Mouse (Mus musculus): Measurements from ENCODE around the gene Cfap54.

The Cfap54 gene

DNA sequence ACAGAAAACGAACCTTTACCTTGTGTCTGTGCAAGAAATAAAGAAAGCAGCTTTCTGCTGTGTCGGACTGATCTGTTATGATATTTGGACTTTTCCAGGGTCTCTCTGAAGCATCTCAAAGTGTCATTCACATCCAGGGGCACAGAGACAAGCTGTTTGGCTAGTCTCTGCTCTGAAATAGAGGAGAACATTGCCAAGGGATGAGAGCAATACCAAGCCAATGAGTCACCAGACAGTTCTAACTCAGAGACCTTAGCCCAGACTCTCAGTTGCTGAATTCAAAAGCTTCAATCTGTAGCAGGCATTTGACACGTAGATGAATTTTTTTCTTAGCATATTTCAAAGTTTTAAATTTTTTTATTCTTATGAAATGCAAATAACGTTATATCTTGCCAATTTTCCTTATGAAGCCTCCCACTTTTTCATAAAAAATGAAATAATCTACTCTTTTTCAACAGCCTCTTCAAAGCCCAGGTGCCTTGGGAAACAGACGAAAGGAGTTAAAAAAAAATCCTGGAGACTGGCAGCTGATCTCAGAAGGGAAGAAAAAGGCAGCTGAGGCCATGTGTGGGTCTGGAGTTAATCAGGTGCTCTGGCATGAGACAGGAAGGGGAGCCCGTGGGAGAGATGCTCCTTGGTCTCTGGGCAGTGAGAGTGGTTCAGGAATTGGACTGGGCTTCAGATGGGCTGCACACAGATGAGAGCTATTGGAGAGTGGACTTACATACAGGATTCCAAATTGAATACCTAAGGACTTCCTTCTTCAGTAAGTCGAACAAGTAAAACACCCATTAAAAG, 138.4 kb downstream of the Cfap54 start:
- DNase-seq (ENCODE audit: extremely low read depth, low read depth, low spot score) = no peak

DNA sequence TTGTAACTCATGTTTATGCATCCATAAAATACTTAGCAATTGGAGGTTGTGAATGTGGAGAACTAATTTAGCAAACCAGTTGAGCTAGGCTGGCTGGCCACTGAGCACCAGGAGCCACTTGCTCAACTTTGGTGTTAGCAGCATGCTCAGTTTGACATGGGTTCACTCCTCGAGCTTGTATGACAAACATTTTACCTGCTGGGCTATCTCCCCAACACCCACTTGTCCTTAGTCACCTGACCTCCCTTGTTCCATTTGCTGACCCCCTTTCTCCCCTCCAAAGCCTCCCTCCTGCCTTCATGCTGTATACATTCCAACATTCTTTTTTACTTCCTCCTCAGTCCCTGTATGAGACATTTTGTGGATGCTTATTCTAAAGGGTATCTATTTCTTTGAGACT, 139.8 kb downstream of the Cfap54 start:
- DNase-seq (ENCODE audit: extremely low read depth, low read depth, low spot score) = no peak

DNA sequence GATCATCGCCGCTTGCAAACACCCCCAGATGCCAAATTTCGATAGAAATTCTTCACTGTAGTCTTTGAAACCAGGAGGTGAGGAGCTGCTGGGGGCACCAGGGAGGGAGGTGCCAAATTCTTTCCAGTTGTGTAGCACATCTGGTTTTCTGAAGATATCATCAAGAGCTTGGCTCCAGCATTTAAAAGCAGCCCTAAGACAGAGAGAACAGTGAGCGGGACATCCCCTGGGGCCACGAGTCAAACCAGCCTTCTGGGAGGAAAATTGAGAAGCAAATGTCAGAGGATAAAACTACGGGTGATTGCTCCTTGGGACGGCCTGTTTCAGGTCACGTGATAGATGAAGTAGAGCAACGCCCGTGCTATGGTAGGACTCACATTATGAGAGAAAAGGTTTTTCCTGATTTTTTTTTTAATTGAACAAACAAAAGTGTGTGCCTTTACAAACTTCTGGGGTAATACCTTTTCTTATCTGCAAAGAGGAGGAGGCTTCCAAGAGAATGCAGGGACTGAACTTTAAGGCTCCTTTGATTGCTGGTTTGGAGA, 143.6 kb downstream of the Cfap54 start:
- no peak for DNase-seq (ENCODE audit: extremely low read depth, low read depth, low spot score)

GRCm38 (mm10) chr10:92937091-92937490, 144.3 kb downstream of the Cfap54 start:
- DNase-seq (ENCODE audit: extremely low read depth, low read depth, low spot score) = no peak

- no peak for DNase-seq (ENCODE audit: extremely low read depth, low read depth, low spot score)
Measured at GRCm38 (mm10) chr10:92934506-92934905, 146.9 kb downstream of the Cfap54 start.

- no peak for DNase-seq (ENCODE audit: extremely low read depth, low read depth, low spot score)
Measured at GRCm38 (mm10) chr10:92933616-92934015, 147.8 kb downstream of the Cfap54 start.

DNA sequence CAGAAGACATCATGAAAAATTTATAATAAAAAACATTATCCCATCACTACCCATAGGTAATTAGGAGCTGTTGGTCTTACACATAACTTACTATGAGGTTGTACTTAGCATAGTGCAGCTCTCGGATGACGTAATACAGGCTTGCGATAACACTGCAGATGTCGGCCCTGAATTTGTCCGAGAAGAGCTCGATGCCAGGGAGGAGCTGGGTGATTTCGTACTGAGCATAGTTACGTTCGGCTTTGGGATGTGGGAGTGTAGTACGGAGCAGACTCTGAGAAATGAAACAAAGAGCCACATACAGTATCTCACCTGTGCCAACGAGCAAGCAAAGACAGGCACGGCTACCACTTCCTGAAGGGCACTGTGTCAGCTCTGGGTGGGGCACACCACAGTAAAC, 149.0 kb downstream of the Cfap54 start:
- DNase-seq (ENCODE audit: extremely low read depth, low read depth, low spot score) = no peak

DNA sequence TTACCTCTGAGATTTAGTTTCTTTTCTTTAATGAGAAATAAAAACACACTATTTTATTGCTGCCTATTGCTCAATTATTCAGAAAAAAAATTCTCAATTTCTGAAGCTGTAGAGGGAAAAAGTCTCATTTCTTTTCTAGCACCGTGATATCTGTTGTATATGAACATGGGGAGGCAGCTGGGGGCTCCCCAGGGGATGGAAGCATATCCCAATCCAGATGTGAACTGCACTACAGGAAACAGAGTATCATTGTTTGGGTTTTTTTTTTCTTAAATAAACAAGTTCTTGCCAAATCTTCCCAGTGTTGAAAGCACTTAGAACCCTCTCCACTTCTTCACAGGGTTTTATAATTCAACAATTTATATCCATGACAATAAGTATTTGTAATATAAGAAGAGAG, 151.4 kb downstream of the Cfap54 start:
- DNase-seq (ENCODE audit: extremely low read depth, low read depth, low spot score) = no peak

- DNase-seq (ENCODE audit: extremely low read depth, low read depth, low spot score) = no peak
Measured at GRCm38 (mm10) chr10:92928256-92928655, 153.2 kb downstream of the Cfap54 start.

DNA sequence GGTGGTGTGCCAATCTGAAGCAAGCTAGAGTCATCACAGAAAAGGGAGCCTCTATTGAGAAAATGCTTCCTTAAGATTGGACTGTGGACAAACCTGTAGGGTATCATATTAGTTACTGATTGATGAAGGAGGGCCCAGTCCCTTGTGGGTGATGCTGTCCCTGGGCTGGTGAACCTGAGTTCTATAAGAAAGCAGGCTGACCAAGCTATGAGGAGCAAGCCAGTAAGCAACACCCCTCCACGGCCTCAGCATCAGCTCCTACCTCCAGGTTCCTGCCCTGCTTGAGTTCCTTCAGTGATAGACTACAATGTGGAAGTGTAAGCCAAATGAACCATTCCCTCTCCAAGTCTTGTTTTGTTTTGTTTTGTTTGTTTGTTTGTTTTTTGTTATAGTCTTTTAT, 162.9 kb downstream of the Cfap54 start:
- DNase-seq (ENCODE audit: extremely low read depth, low read depth, low spot score) = no peak

DNA sequence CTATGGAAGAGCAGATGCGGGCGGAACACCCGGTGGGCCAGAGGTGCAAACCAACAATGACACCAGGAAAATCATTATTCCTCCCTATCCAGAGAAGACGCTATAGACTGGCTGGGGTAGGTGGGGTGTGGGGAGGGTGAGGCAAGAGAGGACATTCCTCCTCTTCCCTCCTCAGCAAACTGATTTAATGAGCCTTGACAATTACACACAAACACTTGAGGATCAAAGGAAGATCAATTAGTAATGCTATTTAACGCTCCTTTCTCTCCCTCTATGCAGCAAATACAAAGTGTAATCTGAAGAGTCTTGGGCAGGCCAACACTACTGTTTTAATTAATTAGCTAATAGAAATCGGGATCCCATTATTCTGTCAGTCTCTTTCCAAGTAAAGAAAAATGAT, 174.2 kb downstream of the Cfap54 start:
- DNase-seq (ENCODE audit: extremely low read depth, low read depth, low spot score) = no peak

GRCm38 (mm10) chr10:92888466-92888865, 193.0 kb downstream of the Cfap54 start:
- DNase-seq (ENCODE audit: extremely low read depth, low read depth, low spot score) = no peak

GRCm38 (mm10) chr10:92878000-92878399, 203.4 kb downstream of the Cfap54 start:
- no peak for DNase-seq (ENCODE audit: extremely low read depth, low read depth, low spot score)

DNA sequence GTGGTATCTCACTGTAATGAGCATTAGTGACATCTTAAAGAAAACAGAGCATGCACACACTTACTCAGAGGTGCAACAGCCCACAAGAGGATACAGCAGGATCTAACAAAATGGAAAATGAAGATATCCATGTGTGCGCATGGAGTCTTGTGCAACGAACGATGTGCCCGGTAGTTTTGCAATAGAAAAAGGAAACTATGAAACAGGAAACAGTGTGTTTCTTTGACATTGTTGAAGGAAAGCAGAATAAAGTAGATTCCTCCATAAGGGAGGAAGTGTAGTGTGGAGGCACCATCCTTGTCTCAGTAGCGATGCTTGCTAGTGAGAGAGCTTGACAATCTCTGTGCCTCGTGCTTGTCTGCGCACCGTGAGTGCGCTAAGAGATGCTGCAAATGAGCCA, 240.4 kb downstream of the Cfap54 start:
- DNase-seq (ENCODE audit: extremely low read depth, low read depth, low spot score) = no peak

DNA sequence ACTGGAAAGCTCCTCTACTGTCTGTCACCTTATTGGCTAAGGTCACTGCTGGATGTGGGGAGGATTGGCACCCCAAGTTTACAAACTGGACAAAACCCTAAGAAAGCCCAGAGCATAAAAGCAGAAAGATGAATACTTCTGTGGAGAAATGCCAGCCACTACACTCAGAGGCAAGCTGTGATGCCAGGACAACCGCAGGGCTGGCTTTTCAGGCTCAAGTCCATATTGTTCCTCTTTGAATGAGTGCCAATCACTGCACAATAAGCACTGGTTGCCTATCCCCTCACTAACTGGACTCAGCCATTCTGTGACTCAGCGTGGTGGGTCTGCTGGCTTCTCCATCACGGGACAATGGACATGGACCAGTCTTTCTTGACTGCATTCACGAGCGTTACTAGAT, 243.8 kb downstream of the Cfap54 start:
- DNase-seq (ENCODE audit: extremely low read depth, low read depth, low spot score) = no peak

DNA sequence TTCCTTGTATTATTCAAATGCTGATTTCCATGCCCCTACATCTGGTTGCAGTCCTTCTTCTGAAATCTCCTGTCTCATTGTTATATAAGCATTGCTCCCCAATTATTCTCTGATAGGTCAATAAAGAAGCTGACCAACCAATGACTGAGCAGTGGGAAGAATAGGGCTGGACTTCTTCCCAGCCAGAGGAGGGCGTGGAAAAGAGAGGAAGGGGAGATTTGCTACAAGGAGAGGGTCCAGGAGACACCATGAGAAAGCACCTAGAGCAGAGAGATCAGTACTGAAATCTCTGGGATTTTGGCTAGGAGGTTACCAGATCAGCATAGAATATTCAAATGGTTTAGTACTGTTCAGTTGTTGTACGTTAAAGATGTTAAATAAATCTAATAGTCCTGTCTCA, 244.4 kb downstream of the Cfap54 start:
- DNase-seq (ENCODE audit: extremely low read depth, low read depth, low spot score) = no peak

DNA sequence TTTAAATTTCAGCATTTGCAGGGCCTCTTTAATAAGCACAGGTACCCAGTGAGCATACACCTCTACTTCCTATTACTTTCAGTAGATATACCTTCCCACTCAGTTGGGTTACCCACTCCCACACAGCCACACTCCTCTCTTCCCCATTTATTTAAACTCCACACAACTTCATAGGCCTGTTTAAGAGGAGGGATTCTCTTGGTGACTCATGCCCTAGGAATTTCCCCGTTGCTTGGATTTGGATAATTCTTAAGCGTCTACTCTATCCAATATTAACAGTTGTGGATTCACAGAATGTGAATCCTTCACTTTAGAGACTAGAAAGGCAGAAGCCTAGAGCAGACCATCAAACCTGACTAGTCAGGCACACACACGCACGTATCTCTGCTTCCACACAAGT, 259.9 kb downstream of the Cfap54 start:
- no peak for DNase-seq (ENCODE audit: extremely low read depth, low read depth, low spot score)

DNA sequence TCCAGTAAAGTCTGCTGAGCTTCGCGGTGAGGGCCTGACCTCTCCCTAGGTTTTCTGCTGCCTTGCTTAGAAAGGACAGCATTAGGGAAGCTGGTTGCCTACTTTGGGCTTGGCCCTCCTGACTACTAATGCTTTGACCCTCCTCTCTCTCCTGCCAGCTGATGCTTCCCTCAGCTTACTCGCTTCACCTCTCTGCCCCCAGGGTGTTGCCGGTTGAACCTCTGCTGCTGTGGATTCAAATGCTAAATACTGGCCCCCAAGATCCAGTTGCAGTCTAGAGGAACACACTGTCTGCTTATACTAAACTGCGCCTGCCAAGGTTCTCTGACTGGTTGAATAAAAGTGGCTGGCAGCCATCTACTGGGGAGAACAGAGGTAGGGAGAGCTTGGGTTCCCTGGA, 263.2 kb downstream of the Cfap54 start:
- DNase-seq (ENCODE audit: extremely low read depth, low read depth, low spot score) = no peak

- DNase-seq (ENCODE audit: extremely low read depth, low read depth, low spot score) = no peak
Measured at GRCm38 (mm10) chr10:92816903-92817302, 264.5 kb downstream of the Cfap54 start.

DNA sequence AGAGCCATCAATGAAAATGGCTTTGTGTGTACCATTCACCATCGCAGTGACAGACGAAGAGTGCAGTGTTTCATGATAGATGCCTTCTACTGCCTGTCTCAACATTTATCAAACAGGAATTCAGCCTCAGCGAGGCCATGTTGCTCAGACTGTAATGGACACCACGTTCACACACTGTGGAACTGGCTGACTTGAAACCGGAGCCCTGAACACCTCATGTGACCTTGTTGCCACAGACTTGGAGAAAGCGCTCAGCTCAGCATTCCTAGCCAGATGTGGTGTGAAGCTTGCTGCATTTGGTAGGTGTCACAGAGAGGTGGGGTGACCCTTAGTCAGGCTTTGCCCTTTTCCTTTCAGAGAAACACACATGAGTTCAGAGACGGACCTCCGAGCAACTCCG, 270.5 kb downstream of the Cfap54 start:
- DNase-seq (ENCODE audit: extremely low read depth, low read depth, low spot score) = no peak

DNA sequence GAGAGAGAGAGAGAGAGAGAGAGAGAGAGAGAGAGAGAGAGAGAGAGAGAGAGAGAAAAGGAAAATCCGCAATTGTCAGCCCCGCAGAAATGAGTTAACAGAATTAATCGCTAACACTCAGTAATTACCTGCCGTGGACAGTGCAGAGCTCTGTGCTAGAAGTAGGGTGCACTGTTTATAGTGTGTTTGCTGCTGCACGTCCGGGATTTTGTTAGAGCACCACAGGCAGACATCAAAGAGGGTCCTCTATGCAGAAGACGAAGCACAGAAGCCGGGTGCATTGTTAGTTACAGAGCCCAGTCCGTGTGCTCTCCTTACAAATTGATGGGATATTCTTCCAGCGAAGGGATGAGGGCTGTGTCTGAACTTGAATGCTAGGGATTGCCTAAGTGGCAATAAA, 289.5 kb downstream of the Cfap54 start:
- DNase-seq (ENCODE audit: extremely low read depth, low read depth, low spot score) = no peak

- DNase-seq (ENCODE audit: extremely low read depth, low read depth, low spot score) = no peak
Measured at GRCm38 (mm10) chr10:92791531-92791900, 289.9 kb downstream of the Cfap54 start.
